Mouse (Mus musculus) forebrain, embryonic 12.5 days (tissue): ENCODE measurements around the gene Pcsk4. TPM values are rescaled to one million over a fixed set of nuclear protein-coding genes. Genes with fewer than 3 reads are reported as not detected.
A peak's percentile ranks its signal among the peaks of the same experiment; 100 is the strongest.

Source experiments
- ATAC-seq: fragments of 200-750 bp; cut with Nextera tagmentation; 2 replicates; pipeline ENCODE4 v1.8.0; 2017; ENCODE audit warnings: moderate TSS enrichment; ENCODE audit not compliant: low FRiP score
- H3K27ac ChIP-seq: fragments of 300-500 bp; sonication (generic); 2 replicates; pipeline ENCODE4 v1.5.1; 2016; ENCODE audit warnings: mild to moderate bottlenecking
- H3K27me3 ChIP-seq: fragments of 300-500 bp; sonication (generic); 2 replicates; pipeline ENCODE4 v1.6.1; 2016; ENCODE audit warnings: mild to moderate bottlenecking
- H3K36me3 ChIP-seq: fragments of 300-500 bp; sonication (generic); replicated peaks from 2 replicates; pipeline ENCODE4 v1.6.1; 2016; ENCODE audit warnings: mild to moderate bottlenecking
- H3K4me1 ChIP-seq: fragments of 300-500 bp; sonication (generic); 2 replicates; pipeline ENCODE4 v1.6.1; 2016
- H3K4me2 ChIP-seq: fragments of 300-500 bp; sonication (generic); 2 replicates; pipeline ENCODE4 v1.6.1; 2016; ENCODE audit warnings: mild to moderate bottlenecking, moderate library complexity
- H3K4me3 ChIP-seq: fragments of 300-500 bp; sonication (generic); replicated peaks from 2 replicates; pipeline ENCODE4 v1.5.1; 2016; ENCODE audit warnings: mild to moderate bottlenecking
- H3K9ac ChIP-seq: fragments of 300-500 bp; sonication (generic); 2 replicates; pipeline ENCODE4 v1.6.1; 2016; ENCODE audit warnings: mild to moderate bottlenecking
- H3K9me3 ChIP-seq: fragments of 300-500 bp; sonication (generic); 2 replicates; pipeline ENCODE4 v1.6.1; 2016
- WGBS: fragments of 180-500 bp; shearing (Covaris S2); methylation state at CpG from one replicate; pipeline ENCODE4 v1.1.7; 2016; 5-methylcytosine and 5-hydroxymethylcytosine counted together
- polyA plus RNA-seq: library from polyadenylated mRNA; unstranded; fragments of >200 nt; fragmentation: Nextera tagmentation; extraction: Ambion mirVana; gene quantifications from 2 replicates; pipeline ENCODE4 v1.2.1, GENCODE M21; 2016

Pcsk4 gene
- polyA plus RNA-seq, 1 experiment from 2014 or later = 3.7 TPM

DNA sequence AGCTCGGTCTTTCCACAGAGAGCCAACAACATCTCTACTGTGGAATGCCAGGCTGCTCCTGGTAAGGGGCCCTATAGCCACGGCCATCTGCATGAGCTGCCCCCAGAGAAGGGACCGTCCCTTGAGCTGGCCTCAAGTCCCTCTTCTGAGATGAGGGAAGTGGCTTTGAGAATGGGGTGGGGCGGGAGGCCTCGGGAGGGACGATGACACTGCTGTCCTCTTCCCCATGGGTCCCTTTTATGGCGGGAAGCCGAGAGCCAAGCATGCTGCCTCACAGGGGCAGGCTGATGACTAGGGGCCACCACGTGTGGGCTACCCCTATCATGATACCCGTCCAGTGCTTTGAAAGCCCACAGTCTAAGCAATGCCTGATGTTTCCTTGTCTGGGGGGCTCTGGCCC, 12.3 kb downstream of the Pcsk4 start:
- WGBS = 70% methylated on average over 10 of the region's 10 CpGs
- Histone ChIP-seq H3K4me1 (peaks cover 44% of the 10 kb centered on the region), H3K4me3 (no peak overlapping the region), H3K9me3 (no peaks in the 10 kb centered on the region), H3K36me3 (peaks cover 70% of the 10 kb centered on the region), H3K27ac (0 out of 2 replicates have a peak overlapping the region, but pooled peaks have one; percentile 13), H3K9ac (no peak overlapping the region), H3K27me3 (peaks cover 38% of the 10 kb centered on the region), H3K4me2 (no peak overlapping the region)
- ATAC-seq = no peak

DNA sequence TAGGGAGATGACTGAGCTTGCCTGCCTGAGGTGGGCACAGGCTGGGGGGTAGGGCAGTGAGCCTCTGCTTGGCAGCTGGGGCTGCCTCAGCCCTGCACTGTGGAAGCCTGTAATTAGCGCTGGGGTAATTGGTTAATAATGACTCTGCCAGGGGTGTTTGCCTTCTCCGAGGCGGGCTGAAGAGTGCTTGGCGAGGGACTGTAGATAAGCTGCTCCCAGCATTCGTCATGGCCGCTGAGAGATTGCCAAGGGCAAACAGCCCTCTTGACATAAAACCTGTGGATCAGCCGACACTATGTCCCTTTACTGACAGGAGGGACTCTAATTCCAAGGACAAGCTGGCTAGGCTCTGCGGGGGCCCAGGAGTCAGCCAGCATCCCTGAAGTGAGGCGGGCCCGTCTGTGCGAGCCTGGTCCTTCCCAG, 12.9 kb downstream of the Pcsk4 start:
- ATAC-seq = peak; percentile 31; the same call in 1 of the 2 replicates

DNA sequence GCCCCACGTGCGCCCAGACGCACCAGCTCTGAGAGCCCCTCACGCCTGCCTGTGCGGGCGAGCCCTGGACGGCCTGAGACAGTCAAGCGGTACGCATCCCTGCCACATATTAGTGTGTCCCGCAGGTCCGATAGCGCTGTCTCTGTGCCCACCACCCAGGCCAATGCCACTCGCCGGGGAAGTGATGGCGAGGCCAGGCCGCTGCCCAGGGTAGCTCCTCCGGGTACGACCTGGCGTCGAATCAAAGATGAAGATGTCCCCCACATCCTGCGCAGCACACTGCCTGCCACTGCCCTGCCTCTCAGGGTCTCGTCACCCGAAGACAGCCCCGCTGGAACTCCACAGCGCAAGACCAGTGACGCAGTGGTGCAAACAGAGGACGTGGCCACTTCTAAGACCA, 14.0 kb downstream of the Pcsk4 start:
- H3K4me3 ChIP-seq = no peak overlapping the region; the same call in 1 of the 2 replicates
- H3K27ac ChIP-seq = no peak overlapping the region
- H3K9me3 ChIP-seq = no peaks in the 10 kb centered on the region
- H3K9ac ChIP-seq = peak overlapping the region; percentile 14; the same call in 1 of the 2 replicates
- peaks cover 87% of the 10 kb centered on the region for H3K36me3 ChIP-seq
- no peak for ATAC-seq
- 59% methylated on average over 27 of the region's 27 CpGs for WGBS
- peaks cover 44% of the 10 kb centered on the region for H3K4me1 ChIP-seq
- H3K4me2 ChIP-seq = no peak overlapping the region
- H3K27me3 ChIP-seq = peaks cover 51% of the 10 kb centered on the region

More for the DNA sequence above, 12.9 kb downstream of the Pcsk4 start:
- Histone ChIP-seq H3K4me3 (no peak overlapping the region), H3K27me3 (peaks cover 44% of the 10 kb centered on the region), H3K27ac (peak overlapping the region; percentile 46; the same call in 1 of the 2 replicates), H3K4me1 (peaks cover 44% of the 10 kb centered on the region), H3K9ac (no peak overlapping the region; the same call in 1 of the 2 replicates), H3K9me3 (no peaks in the 10 kb centered on the region), H3K4me2 (no peak overlapping the region), H3K36me3 (peaks cover 76% of the 10 kb centered on the region)
- WGBS = 29% methylated on average over 11 of the region's 11 CpGs

DNA sequence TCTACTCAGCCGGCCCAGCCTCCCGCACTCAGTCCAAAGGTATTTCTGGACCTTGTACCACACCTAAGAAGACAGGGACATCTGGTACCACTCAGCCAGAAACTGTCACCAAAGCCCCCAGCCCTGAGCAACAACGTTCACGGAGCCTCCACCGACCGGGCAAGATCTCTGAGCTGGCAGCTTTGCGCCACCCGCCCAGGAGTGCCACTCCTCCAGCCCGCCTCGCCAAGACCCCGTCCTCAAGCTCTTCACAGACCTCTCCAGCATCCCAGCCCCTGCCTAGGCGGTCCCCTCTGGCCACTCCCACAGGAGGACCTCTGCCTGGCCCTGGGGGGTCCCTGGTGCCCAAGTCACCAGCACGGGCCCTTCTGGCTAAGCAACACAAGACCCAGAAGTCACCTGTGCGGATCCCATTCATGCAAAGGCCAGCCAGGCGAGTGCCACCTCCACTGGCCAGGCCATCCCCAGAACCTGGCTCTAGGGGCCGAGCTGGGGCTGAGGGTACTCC, 14.8 kb downstream of the Pcsk4 start:
- Histone ChIP-seq H3K4me3 (no peak overlapping the region), H3K36me3 (peaks cover 94% of the 10 kb centered on the region), H3K9me3 (no peaks in the 10 kb centered on the region), H3K27ac (no peak overlapping the region), H3K4me2 (no peak overlapping the region), H3K4me1 (peaks cover 40% of the 10 kb centered on the region), H3K27me3 (peaks cover 51% of the 10 kb centered on the region), H3K9ac (no peak overlapping the region)
- 57% methylated on average over 16 of the region's 16 CpGs for WGBS
- ATAC-seq = no peak

DNA sequence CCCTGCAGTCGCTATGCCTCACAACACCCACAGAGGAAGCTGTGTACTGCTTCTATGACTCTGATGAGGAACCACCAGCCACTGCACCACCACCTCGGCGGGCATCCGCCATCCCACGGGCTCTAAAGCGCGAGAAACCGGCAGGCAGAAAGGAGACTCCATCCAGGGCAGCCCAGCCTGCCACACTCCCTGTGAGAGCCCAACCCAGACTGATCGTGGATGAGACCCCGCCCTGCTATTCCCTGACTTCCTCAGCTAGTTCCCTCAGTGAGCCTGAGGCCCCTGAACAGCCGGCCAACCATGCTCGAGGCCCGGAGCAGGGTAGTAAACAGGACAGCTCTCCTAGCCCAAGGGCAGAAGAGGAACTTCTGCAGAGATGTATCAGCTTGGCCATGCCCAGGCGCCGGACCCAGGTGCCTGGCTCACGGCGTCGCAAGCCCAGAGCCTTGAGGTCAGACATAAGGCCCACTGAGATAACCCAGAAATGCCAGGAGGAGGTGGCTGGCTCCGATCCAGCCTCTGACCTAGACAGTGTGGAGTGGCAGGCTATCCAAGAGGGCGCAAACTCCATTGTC, 15.6 kb downstream of the Pcsk4 start:
- Histone ChIP-seq H3K4me1 (peaks cover 32% of the 10 kb centered on the region), H3K9me3 (no peaks in the 10 kb centered on the region), H3K9ac (no peak overlapping the region), H3K27ac (no peak overlapping the region), H3K36me3 (peaks cover 100% of the 10 kb centered on the region), H3K4me2 (no peak overlapping the region), H3K27me3 (peaks cover 51% of the 10 kb centered on the region), H3K4me3 (no peak overlapping the region)
- no peak for ATAC-seq
- WGBS = 70% methylated on average over 20 of the region's 20 CpGs

DNA sequence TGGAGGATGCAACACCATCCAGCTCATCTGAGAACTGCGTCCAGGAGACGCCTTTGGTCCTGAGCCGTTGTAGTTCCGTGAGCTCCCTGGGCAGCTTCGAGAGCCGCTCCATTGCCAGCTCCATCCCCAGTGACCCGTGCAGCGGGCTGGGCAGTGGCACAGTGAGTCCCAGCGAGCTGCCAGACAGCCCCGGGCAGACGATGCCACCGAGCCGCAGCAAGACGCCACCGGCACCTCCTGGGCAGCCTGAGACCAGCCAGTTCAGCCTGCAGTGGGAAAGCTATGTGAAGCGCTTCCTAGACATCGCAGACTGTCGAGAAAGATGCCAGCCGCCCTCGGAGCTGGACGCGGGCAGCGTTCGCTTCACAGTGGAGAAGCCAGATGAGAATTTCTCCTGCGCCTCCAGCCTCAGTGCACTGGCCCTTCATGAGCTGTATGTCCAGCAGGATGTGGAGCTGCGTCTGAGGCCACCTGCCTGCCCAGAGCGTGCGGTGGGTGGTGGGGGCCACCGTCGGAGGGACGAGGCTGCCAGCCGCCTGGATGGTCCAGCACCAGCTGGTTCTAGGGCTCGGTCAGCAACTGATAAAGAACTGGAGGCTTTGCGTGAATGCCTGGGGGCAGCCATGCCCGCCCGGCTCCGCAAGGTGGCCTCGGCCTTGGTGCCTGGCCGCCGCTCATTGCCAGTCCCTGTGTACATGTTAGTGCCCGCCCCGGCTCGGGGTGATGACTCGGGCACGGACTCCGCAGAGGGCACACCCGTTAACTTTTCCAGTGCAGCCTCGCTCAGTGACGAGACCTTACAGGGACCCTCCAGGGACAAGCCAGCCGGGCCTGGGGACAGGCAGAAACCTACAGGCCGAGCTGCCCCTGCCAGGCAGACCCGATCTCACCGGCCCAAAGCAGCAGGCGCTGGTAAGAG, 16.5 kb downstream of the Pcsk4 start:
- no peaks in the 10 kb centered on the region for H3K9me3 ChIP-seq
- no peak overlapping the region for H3K9ac ChIP-seq
- H3K4me2 ChIP-seq = no peak overlapping the region
- WGBS = 77% methylated on average over 54 of the region's 54 CpGs
- no peak overlapping the region for H3K4me3 ChIP-seq
- H3K27me3 ChIP-seq = peaks cover 51% of the 10 kb centered on the region
- no peak for ATAC-seq
- H3K27ac ChIP-seq = no peak overlapping the region
- H3K36me3 ChIP-seq = peaks cover 100% of the 10 kb centered on the region
- H3K4me1 ChIP-seq = peaks cover 32% of the 10 kb centered on the region

DNA sequence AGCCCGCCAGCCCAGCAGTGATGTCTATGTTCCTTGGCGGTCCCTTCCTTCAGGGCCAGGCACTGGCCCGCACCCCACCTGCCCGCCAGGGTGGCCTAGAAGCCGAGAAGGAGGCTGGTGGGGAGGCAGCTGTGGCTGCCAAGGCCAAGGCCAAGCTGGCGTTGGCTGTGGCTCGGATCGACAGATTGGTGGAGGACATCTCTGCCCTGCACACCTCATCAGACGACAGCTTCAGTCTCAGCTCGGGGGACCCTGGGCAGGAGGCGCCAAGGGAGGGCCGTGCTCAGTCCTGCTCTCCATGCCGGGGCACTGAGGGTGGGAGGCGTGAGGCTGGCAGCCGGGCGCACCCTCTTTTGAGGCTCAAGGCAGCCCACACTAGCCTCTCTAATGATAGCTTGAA, 17.7 kb downstream of the Pcsk4 start:
- H3K36me3 ChIP-seq = peaks cover 100% of the 10 kb centered on the region
- H3K9me3 ChIP-seq = no peaks in the 10 kb centered on the region
- H3K27ac ChIP-seq = no peak overlapping the region
- peaks cover 51% of the 10 kb centered on the region for H3K27me3 ChIP-seq
- H3K9ac ChIP-seq = no peak overlapping the region
- no peak overlapping the region for H3K4me2 ChIP-seq
- H3K4me3 ChIP-seq = peak overlapping the region; percentile 2; the same call in 1 of the 2 replicates
- WGBS = 95% methylated on average over 16 of the region's 16 CpGs
- peaks cover 27% of the 10 kb centered on the region for H3K4me1 ChIP-seq
- ATAC-seq = no peak

DNA sequence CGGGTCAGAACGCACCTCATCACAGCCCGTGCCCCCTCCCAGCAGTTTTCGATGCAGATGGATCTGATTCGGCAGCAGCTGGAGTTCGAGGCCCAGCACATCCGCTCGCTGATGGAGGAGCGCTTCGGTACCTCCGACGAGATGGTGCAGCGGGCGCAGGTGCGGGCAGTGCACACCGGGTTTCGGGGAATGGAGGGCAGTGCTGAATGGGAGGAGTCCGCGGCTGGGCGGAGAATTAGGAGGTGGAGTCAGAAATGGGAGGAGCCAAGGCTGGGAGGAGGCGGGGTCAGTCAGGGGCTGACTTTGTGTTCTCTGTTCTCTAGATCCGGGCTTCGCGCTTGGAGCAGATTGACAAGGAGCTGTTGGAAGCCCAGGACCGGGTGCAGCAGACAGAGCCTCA, 24.4 kb downstream of the Pcsk4 start:
- H3K36me3 ChIP-seq = peaks cover 76% of the 10 kb centered on the region
- peak overlapping the region; percentile 10; the same call in 1 of the 2 replicates for H3K4me3 ChIP-seq
- WGBS = 32% methylated on average over 25 of the region's 25 CpGs
- H3K4me1 ChIP-seq = peaks cover 51% of the 10 kb centered on the region
- peak overlapping the region; percentile 24 for H3K4me2 ChIP-seq
- H3K27me3 ChIP-seq = peaks cover 18% of the 10 kb centered on the region; the same call in 1 of the 2 replicates
- H3K9me3 ChIP-seq = no peaks in the 10 kb centered on the region
- H3K9ac ChIP-seq = 0 out of 2 replicates have a peak overlapping the region, but pooled peaks have one; percentile 7
- no peak overlapping the region for H3K27ac ChIP-seq
- ATAC-seq = no peak

DNA sequence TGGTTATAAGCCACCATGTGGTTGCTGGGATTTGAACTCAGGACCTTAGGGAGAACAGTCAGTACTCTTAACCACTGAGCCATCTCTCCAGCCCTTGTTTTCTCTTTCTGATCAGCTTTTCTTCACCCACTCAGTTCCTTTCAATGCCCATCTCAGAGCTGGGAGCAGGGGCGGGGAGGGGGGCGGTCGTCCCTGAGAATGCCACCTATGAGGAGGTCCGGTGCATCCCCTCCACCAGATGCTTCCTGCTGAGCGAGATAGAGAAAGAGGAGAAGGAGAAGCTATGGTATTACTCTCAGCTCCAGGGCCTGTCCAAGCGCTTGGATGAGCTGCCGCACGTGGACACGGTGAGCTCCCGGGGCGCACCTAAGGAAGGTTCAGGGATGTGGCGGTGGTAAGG, 24.8 kb downstream of the Pcsk4 start:
- Histone ChIP-seq H3K36me3 (peaks cover 72% of the 10 kb centered on the region), H3K9me3 (no peaks in the 10 kb centered on the region), H3K4me3 (peak overlapping the region; percentile 10; the same call in 1 of the 2 replicates), H3K4me2 (peak overlapping the region; percentile 24), H3K9ac (0 out of 2 replicates have a peak overlapping the region, but pooled peaks have one; percentile 7), H3K27ac (no peak overlapping the region), H3K4me1 (peaks cover 55% of the 10 kb centered on the region), H3K27me3 (peaks cover 18% of the 10 kb centered on the region; the same call in 1 of the 2 replicates)
- 36% methylated on average over 12 of the region's 12 CpGs for WGBS
- ATAC-seq = no peak

DNA sequence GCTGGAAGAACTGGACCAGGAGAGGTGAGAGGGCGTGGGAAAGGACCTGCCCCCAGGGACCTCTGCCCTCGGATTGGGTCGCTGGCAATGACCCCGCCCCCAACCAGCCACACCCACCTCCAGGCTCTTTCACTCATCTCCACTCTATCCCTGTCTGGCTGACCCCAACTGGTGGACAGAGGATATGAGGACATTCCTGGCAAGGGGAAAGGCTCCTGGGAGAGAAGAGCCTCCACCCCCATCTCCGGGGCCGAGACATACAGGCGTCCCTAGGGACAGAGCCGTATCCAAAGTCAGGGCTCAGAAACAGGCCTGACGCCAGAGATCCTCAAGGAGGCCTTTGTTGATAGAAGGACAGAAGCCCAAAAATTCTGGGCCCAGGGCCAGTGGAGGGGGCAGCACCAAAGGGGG, 26.8 kb downstream of the Pcsk4 start:
- Histone ChIP-seq H3K4me1 (peaks cover 70% of the 10 kb centered on the region), H3K27ac (peak overlapping the region; percentile 50; the same call in 1 of the 2 replicates), H3K9me3 (no peaks in the 10 kb centered on the region), H3K27me3 (peaks cover 18% of the 10 kb centered on the region; the same call in 1 of the 2 replicates), H3K9ac (peak overlapping the region; percentile 94), H3K4me3 (peak overlapping the region; percentile 60), H3K4me2 (peak overlapping the region; percentile 82), H3K36me3 (peaks cover 52% of the 10 kb centered on the region)
- 19% methylated on average over 9 of the region's 9 CpGs for WGBS
- no peak for ATAC-seq

DNA sequence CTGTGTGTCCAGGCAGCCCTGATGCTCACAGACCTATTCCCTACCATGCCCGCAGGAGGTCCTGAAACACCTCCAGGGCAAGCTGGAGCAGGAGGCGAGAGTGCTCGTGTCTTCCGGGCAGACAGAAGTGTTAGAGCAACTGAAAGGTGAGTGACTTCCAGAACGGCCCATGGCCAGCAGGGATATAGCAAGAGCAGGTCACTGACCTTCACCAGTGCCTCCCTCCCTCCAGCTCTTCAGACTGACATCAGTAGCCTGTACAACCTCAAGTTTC, 27.3 kb downstream of the Pcsk4 start:
- Histone ChIP-seq H3K4me3 (peak overlapping the region; percentile 60), H3K4me1 (peaks cover 75% of the 10 kb centered on the region), H3K4me2 (peak overlapping the region; percentile 82), H3K27me3 (peaks cover 18% of the 10 kb centered on the region; the same call in 1 of the 2 replicates), H3K36me3 (peaks cover 47% of the 10 kb centered on the region), H3K9ac (peak overlapping the region; percentile 94), H3K27ac (peak overlapping the region; percentile 50; the same call in 1 of the 2 replicates), H3K9me3 (no peaks in the 10 kb centered on the region)
- 69% methylated on average over 5 of the region's 5 CpGs for WGBS
- ATAC-seq = no peak
